Mouse (Mus musculus): ENCODE results near the gene Cyld. TPM values are rescaled to one million over a fixed set of nuclear protein-coding genes. Genes with fewer than 3 reads are reported as not detected.

Gene Cyld
- polyA plus RNA-seq, 1 experiment from 2014 or later, result 9.0 TPM

Other genes starting within 250 kb of the Cyld start
- 72.3 and 80.1 TPM in 2 replicates for gene Nkd1, start 175.7 kb upstream of the Cyld start, polyA plus RNA-seq (2016; fragmentation: Nextera tagmentation; extraction: Ambion mirVana)
- gene Snx20, start 60.9 kb upstream of the Cyld start, polyA plus RNA-seq (2016; fragmentation: Nextera tagmentation; extraction: Ambion mirVana), result 1.2 and 1.3 TPM in 2 replicates
- gene Nod2, start 49.7 kb upstream of the Cyld start, polyA plus RNA-seq (2016; fragmentation: Nextera tagmentation; extraction: Ambion mirVana), result 0.10 TPM in 2 replicates